Mouse (Mus musculus): Measurements from ENCODE around the gene Sept1. TPM values are rescaled to one million over a fixed set of nuclear protein-coding genes. Genes with fewer than 3 reads are reported as not detected.

Gene Sept1
- total RNA-seq, 2 experiments from 2014 or later, result 5.2 to 5.4 TPM

- DNase-seq, result no peak
These were observed 14.9 kb downstream of the Sept1 start for GRCm38 (mm10) chr7:127217901-127218642.

- DNase-seq, result no peak
These were observed 15.5 kb downstream of the Sept1 start for GRCm38 (mm10) chr7:127217475-127217874.

- DNase-seq, result no peak
These were observed 16.6 kb downstream of the Sept1 start for GRCm38 (mm10) chr7:127216307-127216706.

GRCm38 (mm10) chr7:127214981-127215871, 17.7 kb downstream of the Sept1 start:
- DNase-seq, result no peak

GRCm38 (mm10) chr7:127214521-127214920, 18.4 kb downstream of the Sept1 start:
- no peak for DNase-seq

- DNase-seq, result no peak
These were observed 19.0 kb downstream of the Sept1 start for GRCm38 (mm10) chr7:127213930-127214329.

- no peak for DNase-seq
These were observed 19.4 kb downstream of the Sept1 start for GRCm38 (mm10) chr7:127213485-127213884.

GRCm38 (mm10) chr7:127212432-127213250, 20.3 kb downstream of the Sept1 start:
- no peak for DNase-seq

- DNase-seq, result no peak
These were observed 21.8 kb downstream of the Sept1 start for GRCm38 (mm10) chr7:127211014-127211745.

GRCm38 (mm10) chr7:127210266-127210665, 22.7 kb downstream of the Sept1 start:
- DNase-seq, result no peak

- no peak for DNase-seq
These were observed 23.1 kb downstream of the Sept1 start for GRCm38 (mm10) chr7:127209851-127210250.

GRCm38 (mm10) chr7:127208553-127209438, 24.1 kb downstream of the Sept1 start, which contains the start of gene Mylpf:
Gene Mylpf (plus strand): TSS chr7:127208890.
- DNase-seq, result peak; percentile 89 to 91

- peak in 1 of 2 experiments; percentile 50 for DNase-seq
These were observed 24.7 kb downstream of the Sept1 start, which contains the start of gene Tbc1d10b for GRCm38 (mm10) chr7:127208295-127208552. Gene Tbc1d10b (minus strand): TSS chr7:127208468.

GRCm38 (mm10) chr7:127207374-127208294, 25.3 kb downstream of the Sept1 start:
- no peak for DNase-seq

- no peak for DNase-seq
These were observed 26.3 kb downstream of the Sept1 start for GRCm38 (mm10) chr7:127206606-127207005.

- no peak for DNase-seq
These were observed 36.4 kb downstream of the Sept1 start for GRCm38 (mm10) chr7:127196484-127196883.

GRCm38 (mm10) chr7:127195544-127196295, 37.2 kb downstream of the Sept1 start, which contains the start of gene Cd2bp2:
Gene Cd2bp2 (minus strand): TSS chr7:127196050.
- peak; percentile 95 to 96 for DNase-seq

- no peak for DNase-seq
These were observed 38.3 kb downstream of the Sept1 start for GRCm38 (mm10) chr7:127194633-127195029.
